Mouse (Mus musculus): ENCODE data around the gene Iqgap1. TPM values are rescaled to one million over a fixed set of nuclear protein-coding genes. Genes with fewer than 3 reads are reported as not detected.
A peak's percentile ranks its signal among the peaks of the same experiment; 100 is the strongest.

The Iqgap1 gene
- total and polyA plus RNA-seq, 2 experiments from 2014 or later = 11.5 to 35.9 TPM

- 26% methylated on average over 6 of the region's 6 CpGs for WGBS
- peak; percentile 82 for ATAC-seq
- no peaks in the 10 kb centered on the region for H3K36me3 ChIP-seq (ENCODE audit: insufficient read depth)
- 0 out of 2 replicates have a peak overlapping the region, but pooled peaks have one; percentile 2 for H3K4me2 ChIP-seq (ENCODE audit: low read depth)
- no peak overlapping the region for H3K4me3 ChIP-seq (ENCODE audit: low read depth, low read length)
- H3K9ac ChIP-seq = no peak overlapping the region
- DNase-seq = peak; percentile 83
- H3K27ac ChIP-seq (ENCODE audit: low read depth, low read length) = peak overlapping the region; percentile 79
- H3K4me1 ChIP-seq (ENCODE audit: insufficient read depth) = peaks cover 10% of the 10 kb centered on the region
- TF ChIP-seq CTCF (IDR thresholded peaks at IDR 0.05; ENCODE audit: low read depth) = no peak
- H3K27me3 ChIP-seq (ENCODE audit: insufficient read depth, low read length) = no peaks in the 10 kb centered on the region
- no peaks in the 10 kb centered on the region for H3K9me3 ChIP-seq (ENCODE audit: low read length)
Observed at GRCm38 (mm10) chr7:80691131-80691530, 134.6 kb downstream of the Iqgap1 start.

- Histone ChIP-seq H3K4me3 (ENCODE audit: low read depth, low read length) (peak overlapping the region; percentile 80), H3K9ac (peak overlapping the region; percentile 93), H3K27me3 (ENCODE audit: insufficient read depth, low read length) (no peaks in the 10 kb centered on the region), H3K4me2 (ENCODE audit: low read depth) (peak overlapping the region; percentile 69), H3K9me3 (ENCODE audit: low read length) (no peaks in the 10 kb centered on the region), H3K36me3 (ENCODE audit: insufficient read depth) (no peaks in the 10 kb centered on the region), H3K4me1 (ENCODE audit: insufficient read depth) (peaks cover 12% of the 10 kb centered on the region), H3K27ac (ENCODE audit: low read depth, low read length) (peak overlapping the region; percentile 97)
- WGBS = 12% methylated on average over 10 of the region's 10 CpGs
- TF ChIP-seq CTCF (IDR thresholded peaks at IDR 0.05; ENCODE audit: low read depth) = no peak
- no peak for ATAC-seq
- DNase-seq = no peak
Observed at GRCm38 (mm10) chr7:80689221-80689591, 136.6 kb downstream of the Iqgap1 start.

- peak within 1 kb of the TSS; percentile 97 for H3K27ac ChIP-seq (ENCODE audit: low read depth, low read length)
- under 1% methylated on average over 68 of the region's 83 CpGs for WGBS
- H3K4me3 ChIP-seq (ENCODE audit: low read depth, low read length) = peak within 1 kb of the TSS; percentile 80
- TF ChIP-seq CTCF (IDR thresholded peaks at IDR 0.05; ENCODE audit: low read depth) = no peak
- no peaks in the 10 kb centered on the region for H3K36me3 ChIP-seq (ENCODE audit: insufficient read depth)
- peak within 1 kb of the TSS; percentile 93 for H3K9ac ChIP-seq
- H3K4me2 ChIP-seq (ENCODE audit: low read depth) = peak within 1 kb of the TSS; percentile 69
- no peaks in the 10 kb centered on the region for H3K27me3 ChIP-seq (ENCODE audit: insufficient read depth, low read length)
- H3K9me3 ChIP-seq (ENCODE audit: low read length) = no peaks in the 10 kb centered on the region
- ATAC-seq (peak; percentile 65), DNase-seq (peak; percentile 74)
- H3K4me1 ChIP-seq (ENCODE audit: insufficient read depth) = peaks cover 12% of the 10 kb centered on the region
Observed at GRCm38 (mm10) chr7:80688556-80689220, 137.1 kb downstream of the Iqgap1 start, which contains the start of gene Crtc3. Gene Crtc3 (minus strand): TSS chr7:80688877.

- TF ChIP-seq CTCF (IDR thresholded peaks at IDR 0.05; ENCODE audit: low read depth) = peak; percentile 52
- no peaks in the 10 kb centered on the region for H3K36me3 ChIP-seq (ENCODE audit: insufficient read depth)
- peak overlapping the region; percentile 69 for H3K4me2 ChIP-seq (ENCODE audit: low read depth)
- peaks cover 12% of the 10 kb centered on the region for H3K4me1 ChIP-seq (ENCODE audit: insufficient read depth)
- peak; percentile 83 for DNase-seq
- ATAC-seq = peak; percentile 34
- H3K4me3 ChIP-seq (ENCODE audit: low read depth, low read length) = peak overlapping the region; percentile 80
- peak overlapping the region; percentile 97 for H3K27ac ChIP-seq (ENCODE audit: low read depth, low read length)
- 1% methylated on average over 63 of the region's 69 CpGs for WGBS
- H3K27me3 ChIP-seq (ENCODE audit: insufficient read depth, low read length) = no peaks in the 10 kb centered on the region
- no peaks in the 10 kb centered on the region for H3K9me3 ChIP-seq (ENCODE audit: low read length)
- H3K9ac ChIP-seq = peak overlapping the region; percentile 93
Observed at GRCm38 (mm10) chr7:80687721-80688555, 137.8 kb downstream of the Iqgap1 start.

- WGBS = 83% methylated on average over 5 of the region's 5 CpGs
- no peak overlapping the region for H3K9ac ChIP-seq
- ATAC-seq (no peak), DNase-seq (no peak)
- H3K4me1 ChIP-seq (ENCODE audit: insufficient read depth) = peaks cover 12% of the 10 kb centered on the region
- H3K9me3 ChIP-seq (ENCODE audit: low read length) = no peaks in the 10 kb centered on the region
- H3K27me3 ChIP-seq (ENCODE audit: insufficient read depth, low read length) = no peaks in the 10 kb centered on the region
- no peak overlapping the region for H3K27ac ChIP-seq (ENCODE audit: low read depth, low read length)
- TF ChIP-seq CTCF (IDR thresholded peaks at IDR 0.05; ENCODE audit: low read depth) = no peak
- H3K4me2 ChIP-seq (ENCODE audit: low read depth) = no peak overlapping the region
- no peaks in the 10 kb centered on the region for H3K36me3 ChIP-seq (ENCODE audit: insufficient read depth)
- H3K4me3 ChIP-seq (ENCODE audit: low read depth, low read length) = no peak overlapping the region
Observed at GRCm38 (mm10) chr7:80685639-80686038, 140.1 kb downstream of the Iqgap1 start.

GRCm38 (mm10) chr7:80682630-80683029 lies 143.1 kb downstream of the Iqgap1 start:
- no peak overlapping the region for H3K4me2 ChIP-seq (ENCODE audit: low read depth)
- peaks cover 15% of the 10 kb centered on the region; the same call in 1 of the 2 replicates for H3K4me1 ChIP-seq (ENCODE audit: insufficient read depth)
- no peak for DNase-seq
- no peaks in the 10 kb centered on the region for H3K9me3 ChIP-seq (ENCODE audit: low read length)
- H3K36me3 ChIP-seq (ENCODE audit: insufficient read depth) = no peaks in the 10 kb centered on the region
- TF ChIP-seq CTCF (IDR thresholded peaks at IDR 0.05; ENCODE audit: low read depth) = no peak
- no peaks in the 10 kb centered on the region for H3K27me3 ChIP-seq (ENCODE audit: insufficient read depth, low read length)
- 40% methylated on average over 1 of the region's 1 CpGs for WGBS
- H3K4me3 ChIP-seq (ENCODE audit: low read depth, low read length) = no peak overlapping the region
- no peak overlapping the region for H3K9ac ChIP-seq
- no peak for ATAC-seq
- no peak overlapping the region for H3K27ac ChIP-seq (ENCODE audit: low read depth, low read length)

All from forebrain, postnatal 0 days (tissue).